Mouse (Mus musculus) embryonic facial prominence, embryonic 11.5 days (tissue): ENCODE measurements around the gene Upf3b. TPM values are rescaled to one million over a fixed set of nuclear protein-coding genes. Genes with fewer than 3 reads are reported as not detected.
"Not testable (repeated sequence)": the region's sequence is repeated elsewhere in the genome, so short reads cannot be mapped to it uniquely, and the experiment has no call there.

Experiments
- ATAC-seq: fragments of 200-750 bp; cut with Nextera tagmentation; replicated peaks from 2 replicates; pipeline ENCODE4 v1.8.0; 2017; ENCODE audit warnings: low read depth; ENCODE audit not compliant: insufficient number of reproducible peaks, low FRiP score, low TSS enrichment
- DNase-seq: peaks from one replicate; pipeline ENCODE4 v3.0.0-alpha.2; 2015; ENCODE audit warnings: low spot score
- H3K27ac ChIP-seq: fragments of 300-500 bp; sonication (generic); replicated peaks from 2 replicates; pipeline ENCODE4 v1.5.1; 2014; ENCODE audit warnings: mild to moderate bottlenecking, low read depth, low read length, control low read depth
- H3K27me3 ChIP-seq: fragments of 300-500 bp; sonication (generic); 2 replicates; pipeline ENCODE4 v1.6.1; 2014; ENCODE audit warnings: mild to moderate bottlenecking, low read length, moderate library complexity, mixed read lengths; ENCODE audit not compliant: control insufficient read depth, insufficient read depth
- H3K36me3 ChIP-seq: fragments of 300-500 bp; sonication (generic); replicated peaks from 2 replicates; pipeline ENCODE4 v1.6.1; 2014; ENCODE audit warnings: low read depth, mild to moderate bottlenecking, low read length, moderate library complexity, mixed read lengths; ENCODE audit not compliant: control insufficient read depth, insufficient read depth
- H3K4me1 ChIP-seq: fragments of 300-500 bp; sonication (generic); 2 replicates; pipeline ENCODE4 v1.6.1; 2014; ENCODE audit warnings: low read length, mixed read lengths; ENCODE audit not compliant: control insufficient read depth, insufficient read depth
- H3K4me2 ChIP-seq: fragments of 300-500 bp; sonication (generic); 2 replicates; pipeline ENCODE4 v1.6.1; 2014; ENCODE audit warnings: low read depth, mild to moderate bottlenecking, control low read depth, low read length, moderate library complexity
- H3K4me3 ChIP-seq: fragments of 300-500 bp; sonication (generic); 2 replicates; pipeline ENCODE4 v1.5.1; 2014; ENCODE audit warnings: low read depth, low read length, control low read depth
- H3K9ac ChIP-seq: fragments of 300-500 bp; sonication (generic); replicated peaks from 2 replicates; pipeline ENCODE4 v1.6.1; 2014; ENCODE audit warnings: mild to moderate bottlenecking, control low read depth, low read length
- H3K9me3 ChIP-seq: fragments of 300-500 bp; sonication (generic); replicated peaks from 2 replicates; pipeline ENCODE4 v1.6.1; 2016; ENCODE audit warnings: mild to moderate bottlenecking, low read length, inconsistent platforms, mixed read lengths; ENCODE audit not compliant: control insufficient read depth
- WGBS: fragments of 180-500 bp; shearing (Covaris S2); extraction: QIAGEN DNeasy Blood & Tissue Kit; methylation state at CpG from one replicate; pipeline ENCODE4 v1.1.7; 2014; 5-methylcytosine and 5-hydroxymethylcytosine counted together
- polyA plus RNA-seq: library from polyadenylated mRNA; unstranded; fragments of >200 nt; fragmentation: Nextera tagmentation; extraction: Ambion mirVana; gene quantifications from 2 replicates; pipeline ENCODE4 v1.2.1, GENCODE M21; 2014

The Upf3b gene
- 18.5 and 18.9 TPM in 2 replicates for polyA plus RNA-seq

GRCm38 (mm10) chrX:37110193-37110880 lies at the start of gene Upf3b:
Gene Upf3b, minus strand, starts transcription at chrX:37110322.
- DNase-seq (peak; percentile 93), ATAC-seq (peak; percentile 97)
- peak within 1 kb of the TSS; percentile 61 for H3K9ac ChIP-seq
- H3K27me3 ChIP-seq: no peaks in the 10 kb centered on the region
- WGBS: 16% methylated on average over 30 of the region's 30 CpGs
- H3K9me3 ChIP-seq: no peaks in the 10 kb centered on the region
- H3K4me3 ChIP-seq: peak within 1 kb of the TSS; percentile 50
- no peaks in the 10 kb centered on the region for H3K4me1 ChIP-seq
- H3K36me3 ChIP-seq: no peaks in the 10 kb centered on the region
- H3K27ac ChIP-seq: peak within 1 kb of the TSS; percentile 59; the same call in 1 of the 2 replicates
- peak within 1 kb of the TSS; percentile 41 for H3K4me2 ChIP-seq

- Histone ChIP-seq H3K9ac (no peak overlapping the region), H3K36me3 (no peaks in the 10 kb centered on the region), H3K4me2 (no peak overlapping the region), H3K27ac (no peak overlapping the region), H3K27me3 (no peaks in the 10 kb centered on the region), H3K4me3 (no peak overlapping the region), H3K9me3 (no peaks in the 10 kb centered on the region), H3K4me1 (no peaks in the 10 kb centered on the region)
- no peak for ATAC-seq
- 58% methylated on average over 4 of the region's 4 CpGs for WGBS
- no peak for DNase-seq
Measured at GRCm38 (mm10) chrX:37157839-37158238, 47.7 kb upstream of the Upf3b start.

- H3K27me3 ChIP-seq: no peaks in the 10 kb centered on the region
- H3K9ac ChIP-seq: no peak overlapping the region
- ATAC-seq (no peak), DNase-seq (peak; percentile 19)
- no peaks in the 10 kb centered on the region for H3K9me3 ChIP-seq
- H3K27ac ChIP-seq: no peak overlapping the region
- H3K36me3 ChIP-seq: no peaks in the 10 kb centered on the region
- no peaks in the 10 kb centered on the region for H3K4me1 ChIP-seq
- no peak overlapping the region for H3K4me2 ChIP-seq
- no peak overlapping the region for H3K4me3 ChIP-seq
- WGBS: 98% methylated on average over 2 of the region's 2 CpGs
Measured at GRCm38 (mm10) chrX:37144954-37145353, 34.8 kb upstream of the Upf3b start.

- not testable (repeated sequence) for H3K9me3 ChIP-seq, H3K36me3 ChIP-seq, H3K4me1 ChIP-seq, DNase-seq, H3K4me2 ChIP-seq, H3K4me3 ChIP-seq, H3K9ac ChIP-seq, H3K27ac ChIP-seq, H3K27me3 ChIP-seq, ATAC-seq
- WGBS: 33% methylated on average over 1 of the region's 4 CpGs
Measured at GRCm38 (mm10) chrX:37144498-37144897, 34.4 kb upstream of the Upf3b start.

- Histone ChIP-seq H3K36me3 (no peaks in the 10 kb centered on the region), H3K9ac (no peak overlapping the region), H3K4me3 (no peak overlapping the region), H3K9me3 (no peaks in the 10 kb centered on the region), H3K27me3 (no peaks in the 10 kb centered on the region), H3K4me2 (no peak overlapping the region), H3K27ac (no peak overlapping the region), H3K4me1 (no peaks in the 10 kb centered on the region)
- DNase-seq (no peak), ATAC-seq (no peak)
- WGBS: 89% methylated on average over 3 of the region's 3 CpGs
Measured at GRCm38 (mm10) chrX:37141732-37142131, 31.6 kb upstream of the Upf3b start.

GRCm38 (mm10) chrX:37126671-37127358 lies 16.7 kb upstream of the Upf3b start, which contains the start of gene Nkap:
Gene Nkap, plus strand, starts transcription at chrX:37126795.
- peak within 1 kb of the TSS; percentile 79 for H3K9ac ChIP-seq
- ATAC-seq (peak; percentile 78), DNase-seq (peak; percentile 81)
- peak within 1 kb of the TSS; percentile 43 for H3K4me2 ChIP-seq
- no peaks in the 10 kb centered on the region for H3K36me3 ChIP-seq
- no peak within 1 kb of the TSS; the same call in 1 of the 2 replicates for H3K27ac ChIP-seq
- H3K4me1 ChIP-seq: no peaks in the 10 kb centered on the region
- no peaks in the 10 kb centered on the region for H3K27me3 ChIP-seq
- peak within 1 kb of the TSS; percentile 61 for H3K4me3 ChIP-seq
- no peaks in the 10 kb centered on the region for H3K9me3 ChIP-seq
- WGBS: 14% methylated on average over 49 of the region's 58 CpGs

- 85% methylated on average over 7 of the region's 7 CpGs for WGBS
Measured at GRCm38 (mm10) chrX:37125511-37125910, 15.4 kb upstream of the Upf3b start.

GRCm38 (mm10) chrX:37120212-37120611 lies 10.1 kb upstream of the Upf3b start:
- H3K4me3 ChIP-seq: no peak overlapping the region
- H3K4me2 ChIP-seq: no peak overlapping the region
- no peaks in the 10 kb centered on the region for H3K27me3 ChIP-seq
- no peaks in the 10 kb centered on the region for H3K36me3 ChIP-seq
- no peak for DNase-seq
- H3K9me3 ChIP-seq: no peaks in the 10 kb centered on the region
- no peak overlapping the region for H3K9ac ChIP-seq
- H3K27ac ChIP-seq: no peak overlapping the region
- H3K4me1 ChIP-seq: no peaks in the 10 kb centered on the region
- WGBS: 71% methylated on average over 5 of the region's 5 CpGs
- ATAC-seq: no peak

More at GRCm38 (mm10) chrX:37125511-37125910, 15.4 kb upstream of the Upf3b start:
- no peaks in the 10 kb centered on the region for H3K9me3 ChIP-seq
- H3K9ac ChIP-seq: no peak overlapping the region
- no peaks in the 10 kb centered on the region for H3K36me3 ChIP-seq
- no peak overlapping the region for H3K4me2 ChIP-seq
- ATAC-seq (no peak), DNase-seq (no peak)
- H3K27me3 ChIP-seq: no peaks in the 10 kb centered on the region
- H3K27ac ChIP-seq: no peak overlapping the region
- no peak overlapping the region for H3K4me3 ChIP-seq
- H3K4me1 ChIP-seq: no peaks in the 10 kb centered on the region
